Mouse (Mus musculus) embryonic facial prominence, embryonic 10.5 days (tissue): ENCODE measurements at regions not wholly inside any gene's neighbourhood (a gene's known extent, or its start where the extent isn't known, plus 50 kb on each side); places are given as distances from the start of the nearest gene placed in this dataset.
A peak's percentile ranks its signal among the peaks of the same experiment; 100 is the strongest.
"Not testable (repeated sequence)": the region's sequence is repeated elsewhere in the genome, so short reads cannot be mapped to it uniquely, and the experiment has no call there.

Source experiments
- DNase-seq: peaks from one replicate; pipeline ENCODE4 v3.0.0-alpha.2; 2017; ENCODE audit warnings: low spot score
- H3K27ac ChIP-seq: fragments of 300-500 bp; sonication (generic); replicated peaks from 2 replicates; pipeline ENCODE4 v1.5.1; 2016; ENCODE audit warnings: mild to moderate bottlenecking
- H3K27me3 ChIP-seq: fragments of 300-500 bp; sonication (generic); replicated peaks from 2 replicates; pipeline ENCODE4 v1.6.1; 2016; ENCODE audit warnings: low read depth, mild to moderate bottlenecking; ENCODE audit not compliant: poor library complexity, severe bottlenecking
- H3K36me3 ChIP-seq: fragments of 300-500 bp; sonication (generic); replicated peaks from 2 replicates; pipeline ENCODE4 v1.6.1; 2016; ENCODE audit warnings: mild to moderate bottlenecking, moderate library complexity
- H3K4me1 ChIP-seq: fragments of 300-500 bp; sonication (generic); 2 replicates; pipeline ENCODE4 v1.6.1; 2016
- H3K4me3 ChIP-seq: fragments of 300-500 bp; sonication (generic); 2 replicates; pipeline ENCODE4 v1.5.1; 2016; ENCODE audit warnings: mild to moderate bottlenecking, moderate library complexity
- H3K9me3 ChIP-seq: fragments of 300-500 bp; sonication (generic); 2 replicates; pipeline ENCODE4 v1.6.1; 2016; ENCODE audit warnings: mild to moderate bottlenecking
- WGBS: fragments of 180-500 bp; shearing (Covaris S2); methylation state at CpG from one replicate; pipeline ENCODE4 v1.1.7; 2016; 5-methylcytosine and 5-hydroxymethylcytosine counted together

GRCm38 (mm10) chr4:29431493-29431892 lies 618.6 kb downstream of the Epha7 start:
- 84% methylated on average over 4 of the region's 4 CpGs for WGBS
- H3K36me3 ChIP-seq, H3K27me3 ChIP-seq, H3K27ac ChIP-seq, H3K4me3 ChIP-seq, DNase-seq, H3K4me1 ChIP-seq, H3K9me3 ChIP-seq: not testable (repeated sequence)

- 76% methylated on average over 5 of the region's 5 CpGs for WGBS
These were observed 650.4 kb downstream of the Epha7 start for GRCm38 (mm10) chr4:29463329-29463728.

GRCm38 (mm10) chr4:29466315-29466714 lies 653.4 kb downstream of the Epha7 start:
- H3K4me3 ChIP-seq = no peak overlapping the region
- H3K9me3 ChIP-seq = no peaks in the 10 kb centered on the region
- H3K27me3 ChIP-seq = no peaks in the 10 kb centered on the region
- H3K27ac ChIP-seq = no peak overlapping the region
- H3K36me3 ChIP-seq = no peaks in the 10 kb centered on the region
- no peaks in the 10 kb centered on the region for H3K4me1 ChIP-seq
- WGBS = 65% methylated on average over 2 of the region's 2 CpGs
- no peak for DNase-seq

More at GRCm38 (mm10) chr4:29463329-29463728, 650.4 kb downstream of the Epha7 start:
- Histone ChIP-seq H3K4me3 (no peak overlapping the region), H3K36me3 (no peaks in the 10 kb centered on the region), H3K27me3 (no peaks in the 10 kb centered on the region), H3K9me3 (no peaks in the 10 kb centered on the region), H3K4me1 (no peaks in the 10 kb centered on the region), H3K27ac (no peak overlapping the region)
- DNase-seq = no peak

GRCm38 (mm10) chr4:29480384-29481092 lies 667.6 kb downstream of the Epha7 start:
- H3K4me1 ChIP-seq = no peaks in the 10 kb centered on the region
- no peak overlapping the region for H3K4me3 ChIP-seq
- no peak overlapping the region for H3K27ac ChIP-seq
- no peaks in the 10 kb centered on the region for H3K9me3 ChIP-seq
- H3K27me3 ChIP-seq = no peaks in the 10 kb centered on the region
- DNase-seq = no peak
- WGBS = 80% methylated on average over 2 of the region's 2 CpGs
- H3K36me3 ChIP-seq = no peaks in the 10 kb centered on the region

- Histone ChIP-seq H3K27me3 (no peaks in the 10 kb centered on the region), H3K36me3 (no peaks in the 10 kb centered on the region), H3K4me1 (no peaks in the 10 kb centered on the region), H3K27ac (no peak overlapping the region), H3K9me3 (no peaks in the 10 kb centered on the region), H3K4me3 (no peak overlapping the region)
- DNase-seq = peak; percentile 8
- WGBS = 24% methylated on average over 1 of the region's 1 CpGs
These were observed 668.3 kb downstream of the Epha7 start for GRCm38 (mm10) chr4:29481093-29481715.

GRCm38 (mm10) chr4:29482407-29482806 lies 669.5 kb downstream of the Epha7 start:
- no peak for DNase-seq
- Histone ChIP-seq H3K27me3 (no peaks in the 10 kb centered on the region), H3K9me3 (no peaks in the 10 kb centered on the region), H3K4me3 (no peak overlapping the region), H3K36me3 (no peaks in the 10 kb centered on the region), H3K27ac (no peak overlapping the region), H3K4me1 (no peaks in the 10 kb centered on the region)
- WGBS = 92% methylated on average over 2 of the region's 2 CpGs

GRCm38 (mm10) chr4:29500844-29501243 lies 687.9 kb downstream of the Epha7 start:
- no peak for DNase-seq
- H3K27ac ChIP-seq = no peak overlapping the region
- H3K9me3 ChIP-seq = no peaks in the 10 kb centered on the region
- no peaks in the 10 kb centered on the region for H3K27me3 ChIP-seq
- H3K4me1 ChIP-seq = no peaks in the 10 kb centered on the region
- H3K4me3 ChIP-seq = no peak overlapping the region
- no peaks in the 10 kb centered on the region for H3K36me3 ChIP-seq
- 95% methylated on average over 1 of the region's 1 CpGs for WGBS

GRCm38 (mm10) chr4:29525051-29525450 lies 712.1 kb downstream of the Epha7 start:
- Histone ChIP-seq H3K27ac (no peak overlapping the region), H3K27me3 (no peaks in the 10 kb centered on the region), H3K4me1 (no peaks in the 10 kb centered on the region), H3K9me3 (no peaks in the 10 kb centered on the region), H3K36me3 (no peaks in the 10 kb centered on the region), H3K4me3 (no peak overlapping the region)
- WGBS = 63% methylated on average over 4 of the region's 4 CpGs
- peak; percentile 10 for DNase-seq

GRCm38 (mm10) chr4:29525769-29526658 lies 713.1 kb downstream of the Epha7 start:
- 81% methylated on average over 5 of the region's 5 CpGs for WGBS
- H3K9me3 ChIP-seq = no peaks in the 10 kb centered on the region

More at GRCm38 (mm10) chr4:29525769-29526658, 713.1 kb downstream of the Epha7 start:
- Histone ChIP-seq H3K36me3 (no peaks in the 10 kb centered on the region), H3K4me3 (no peak overlapping the region), H3K4me1 (no peaks in the 10 kb centered on the region), H3K27ac (no peak overlapping the region), H3K27me3 (no peaks in the 10 kb centered on the region)
- no peak for DNase-seq
